Mouse (Mus musculus) CD4-positive, CD25-positive, alpha-beta regulatory T cell (primary cell): Measurements from ENCODE around the gene Gm1527. TPM values are rescaled to one million over a fixed set of nuclear protein-coding genes. Genes with fewer than 3 reads are reported as not detected.

Source experiments
- polyA plus RNA-seq: library from polyadenylated mRNA; unstranded; fragments of 100-300 nt; shearing (Covaris generic); gene quantifications from one replicate; pipeline ENCODE4 v1.2.1, GENCODE M21; 2017

Gene Gm1527
- not detected for polyA plus RNA-seq

DNA sequence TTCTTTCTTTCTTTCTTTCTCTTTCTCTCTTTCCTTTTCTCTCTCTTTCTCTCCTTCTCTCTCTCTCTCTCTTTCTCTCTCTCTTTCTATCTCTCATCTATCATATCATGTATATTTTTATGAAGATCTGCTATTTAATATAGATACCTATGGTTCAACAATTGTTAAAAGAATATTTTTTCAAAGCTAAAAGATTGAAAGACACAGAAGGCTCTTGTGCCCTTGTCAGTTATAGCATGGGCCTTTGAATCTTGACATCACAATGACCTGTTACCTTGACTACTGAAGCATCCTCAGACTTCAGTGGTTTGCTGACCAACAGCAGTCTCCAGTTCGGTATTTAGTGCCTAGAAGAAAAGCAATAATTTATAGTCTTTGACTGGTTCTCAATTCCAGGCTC, at the start of gene Gm1527:
Gene Gm1527 (plus strand): TSS at position 301 of the 400 bp plus-strand sequence.

Other genes with a start within 250 kb of the Gm1527 start
- gene Slc2a2, start 194.7 kb upstream of the Gm1527 start, polyA plus RNA-seq: 0.28 TPM
- 8.6 TPM for gene Eif5a2, start 111.3 kb upstream of the Gm1527 start, polyA plus RNA-seq
- gene Rpl22l1, start 87.2 kb upstream of the Gm1527 start, polyA plus RNA-seq: 308 TPM
- gene Egfem1, start 189.4 kb downstream of the Gm1527 start, polyA plus RNA-seq: not detected